Mouse (Mus musculus) gastrocnemius, adult 2 months (tissue): ENCODE data around the gene Mrpl47. TPM values are rescaled to one million over a fixed set of nuclear protein-coding genes. Genes with fewer than 3 reads are reported as not detected.
"Not testable (repeated sequence)": the region's sequence is repeated elsewhere in the genome, so short reads cannot be mapped to it uniquely, and the experiment has no call there.

Experiments used
- DNase-seq: peaks from one replicate; pipeline ENCODE4 v3.0.0; 2022
- H3K27ac ChIP-seq: fragments of 200-600 bp; 2 replicates; pipeline ENCODE4 v1.8.1; 2022; ENCODE audit warnings: mild to moderate bottlenecking
- H3K4me3 ChIP-seq: fragments of 200-600 bp; 2 replicates; pipeline ENCODE4 v1.8.1; 2022; ENCODE audit warnings: mild to moderate bottlenecking, moderate library complexity
- CTCF ChIP-seq: fragments of 200-600 bp; IDR thresholded peaks from 2 replicates; pipeline ENCODE4 v1.8.1; 2022; ENCODE audit warnings: antibody characterized with exemption, mild to moderate bottlenecking, moderate library complexity
- intact Hi-C: fragments of 180-260 bp; cut with DNase I; formaldehyde crosslinking; loops from one replicate; pipeline ENCODE4 v1.15.1; 2025
- total RNA-seq, 2 experiments: library from RNA; stranded (reverse); gene quantifications; 2 replicates each; pipeline ENCODE4 v1.2.3; 2021

The Mrpl47 gene
- total RNA-seq, 2 experiments from 2014 or later, result 24.5 to 36.0 TPM

DNA sequence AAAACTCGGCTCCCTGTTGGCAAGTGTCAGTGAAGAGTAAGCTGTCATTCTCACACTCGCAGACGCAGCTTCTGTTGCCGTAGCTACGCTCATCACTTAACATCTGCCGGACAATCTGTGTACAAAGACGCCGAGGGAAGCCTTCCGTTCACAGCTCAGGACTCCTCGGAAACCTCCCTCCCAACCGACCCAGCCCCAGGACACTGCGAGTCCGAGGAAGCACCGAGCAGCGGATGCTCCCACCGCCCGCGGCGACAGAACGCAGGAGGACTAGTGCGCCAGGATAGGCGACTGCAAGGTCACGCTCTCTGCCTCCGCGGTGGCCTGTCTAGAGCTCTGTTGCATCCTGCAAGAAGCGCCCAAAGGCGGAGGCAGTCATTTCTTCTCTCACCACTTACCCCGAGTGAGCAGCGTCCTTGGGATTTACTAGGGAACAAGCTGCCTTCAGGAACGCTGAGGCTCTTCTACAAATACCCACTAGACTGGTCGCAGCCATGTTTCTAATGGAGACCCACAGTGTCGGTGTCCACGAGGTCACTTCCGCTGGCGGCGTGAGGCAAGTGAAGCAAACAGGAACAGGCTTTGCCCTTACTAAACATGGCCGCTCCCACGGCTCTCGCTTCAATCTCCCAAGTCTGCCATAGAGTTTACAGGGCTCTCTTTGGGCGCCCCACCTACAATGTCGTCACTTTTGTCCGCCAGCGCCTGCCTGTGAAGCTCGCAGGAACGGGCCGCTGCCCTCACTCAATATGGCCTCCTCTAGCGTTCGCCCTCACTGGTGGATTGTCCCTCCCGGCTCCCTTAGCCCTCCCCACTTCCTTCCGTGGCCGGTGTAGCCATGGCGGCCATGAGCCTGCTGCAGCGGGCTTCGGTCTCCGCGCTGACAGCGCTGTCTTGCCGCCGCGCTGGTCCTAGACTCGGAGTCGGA is 897 bp downstream of the Mrpl47 start, which contains the start of gene Ndufb5:
TSS of gene Ndufb5 (plus strand) at position 747 of the 928 bp plus-strand sequence.
- peak; percentile 98 for DNase-seq
- intact Hi-C loops, result loop anchor here (2.0 to 5.0 kb wide), 2 partner anchors 28 to 156 kb away; no protein-coding TSS in a partner anchor
- Histone ChIP-seq H3K27ac (peak within 1 kb of the TSS; percentile 98), H3K4me3 (peak within 1 kb of the TSS; percentile 99)
- no peak for TF ChIP-seq CTCF

DNA sequence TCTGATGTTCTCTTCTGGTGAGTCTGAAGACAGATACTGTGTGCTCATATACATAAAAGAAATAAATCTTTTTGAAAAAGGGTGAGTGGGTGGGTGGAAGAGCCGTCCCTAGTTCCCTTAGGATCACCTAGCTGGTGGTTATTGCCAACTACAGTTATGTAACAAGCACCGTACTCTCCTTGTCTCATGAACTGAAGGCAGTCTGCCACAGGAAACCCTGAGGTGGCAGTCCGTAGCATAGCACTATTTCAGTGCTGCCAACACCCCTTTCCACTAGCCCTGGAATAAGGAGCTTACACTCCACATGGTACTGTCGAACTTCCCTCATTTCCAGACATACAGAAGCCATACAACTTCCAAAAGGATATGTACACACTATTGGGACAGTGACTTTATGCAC is 9.5 kb downstream of the Mrpl47 start:
- intact Hi-C loops, result no loop called here
- TF ChIP-seq CTCF, result no peak

DNA sequence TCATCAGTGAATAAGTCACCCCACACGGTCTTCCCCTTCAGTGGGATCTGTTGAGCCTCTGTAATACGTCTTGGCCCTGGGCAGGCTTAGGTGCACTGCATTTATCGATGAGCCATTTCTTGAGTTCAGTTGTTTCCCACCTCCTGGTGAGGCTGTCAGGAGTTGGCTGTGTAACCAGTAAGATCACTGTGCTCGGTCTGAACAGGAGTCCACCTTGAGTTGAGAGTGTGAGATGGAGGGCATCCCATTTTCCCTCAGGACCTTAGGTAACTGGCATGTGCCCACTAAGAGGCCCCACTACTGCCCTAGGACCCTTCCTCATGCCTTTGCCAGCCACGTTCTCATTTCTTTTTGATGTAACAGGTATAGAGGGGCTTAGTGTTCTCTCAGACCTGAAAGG is 11.5 kb downstream of the Mrpl47 start:
- intact Hi-C loops, result no loop called here
- no peak overlapping the region for H3K4me3 ChIP-seq
- no peak for DNase-seq

More for the DNA sequence above, 9.5 kb downstream of the Mrpl47 start:
- no peak for DNase-seq
- H3K4me3 ChIP-seq, result no peak overlapping the region
- no peak overlapping the region for H3K27ac ChIP-seq

DNA sequence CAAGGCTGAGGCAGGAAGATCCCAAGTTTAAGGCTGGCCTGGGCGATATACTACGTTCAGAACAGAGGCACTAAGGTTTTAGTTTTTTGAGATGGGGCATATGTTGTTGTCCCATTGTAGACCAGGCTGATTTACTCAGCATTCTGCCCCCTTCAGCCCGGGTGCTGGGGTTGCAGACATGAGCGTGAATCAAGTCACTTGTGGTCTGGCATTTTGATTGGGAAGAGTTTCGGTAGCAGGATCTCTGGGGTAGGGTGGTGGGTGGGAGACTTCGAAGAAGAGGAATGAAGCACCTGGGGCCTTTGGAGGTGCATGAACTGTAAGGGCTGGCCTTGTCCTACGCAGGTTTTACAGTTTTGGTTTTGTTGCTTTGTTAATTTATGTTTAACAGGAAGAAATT is 13.2 kb downstream of the Mrpl47 start:
- intact Hi-C loops, result no loop called here
- no peak for TF ChIP-seq CTCF
- H3K27ac ChIP-seq, result no peak overlapping the region
- H3K4me3 ChIP-seq, result no peak overlapping the region
- no peak for DNase-seq

More for the DNA sequence above, 11.5 kb downstream of the Mrpl47 start:
- no peak overlapping the region for H3K27ac ChIP-seq
- no peak for TF ChIP-seq CTCF

DNA sequence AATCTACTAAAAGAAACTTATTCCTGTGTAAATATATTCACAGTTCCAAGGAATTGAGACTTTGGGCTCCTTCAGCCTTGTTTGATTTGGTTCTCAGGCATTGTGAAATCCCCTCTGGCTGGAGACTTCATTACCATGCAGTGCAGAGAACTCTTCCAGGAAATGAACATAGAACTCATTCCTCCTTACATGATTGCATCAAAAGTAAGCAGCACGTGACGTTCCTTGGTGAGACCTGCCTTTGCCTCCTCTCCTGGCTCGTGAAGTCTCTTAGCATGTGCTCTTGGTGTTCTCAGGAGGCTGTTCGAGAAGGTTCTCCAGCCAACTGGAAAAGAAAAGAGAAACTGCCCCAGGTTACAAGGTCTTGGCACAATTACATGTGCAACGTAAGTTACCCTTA is 19.1 kb downstream of the Mrpl47 start:
- no peak for DNase-seq
- intact Hi-C loops, result no loop called here
- Histone ChIP-seq H3K4me3 (no peak overlapping the region), H3K27ac (no peak overlapping the region)
- TF ChIP-seq CTCF, result no peak

DNA sequence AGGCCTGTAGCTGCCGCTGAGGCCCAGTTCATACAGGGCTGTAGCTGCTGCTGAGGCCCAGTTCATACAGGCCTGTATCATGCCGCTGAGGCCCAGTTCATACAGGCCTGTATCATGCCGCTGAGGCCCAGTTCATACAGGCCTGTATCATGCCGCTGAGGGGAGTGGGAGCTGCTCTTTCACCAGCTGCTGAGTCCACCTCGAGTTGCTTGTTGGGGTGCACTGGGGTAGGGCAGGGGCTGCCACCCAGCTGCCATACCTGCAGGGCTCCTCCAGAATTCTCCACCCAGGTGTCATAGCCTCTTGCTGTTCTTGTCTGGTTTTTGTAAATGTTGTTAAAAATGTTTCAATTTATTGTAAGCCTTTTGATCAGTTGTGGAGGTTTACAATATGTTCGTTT is 20.0 kb downstream of the Mrpl47 start:
- DNase-seq, intact Hi-C loops, H3K4me3 ChIP-seq, H3K27ac ChIP-seq: not testable (repeated sequence)

DNA sequence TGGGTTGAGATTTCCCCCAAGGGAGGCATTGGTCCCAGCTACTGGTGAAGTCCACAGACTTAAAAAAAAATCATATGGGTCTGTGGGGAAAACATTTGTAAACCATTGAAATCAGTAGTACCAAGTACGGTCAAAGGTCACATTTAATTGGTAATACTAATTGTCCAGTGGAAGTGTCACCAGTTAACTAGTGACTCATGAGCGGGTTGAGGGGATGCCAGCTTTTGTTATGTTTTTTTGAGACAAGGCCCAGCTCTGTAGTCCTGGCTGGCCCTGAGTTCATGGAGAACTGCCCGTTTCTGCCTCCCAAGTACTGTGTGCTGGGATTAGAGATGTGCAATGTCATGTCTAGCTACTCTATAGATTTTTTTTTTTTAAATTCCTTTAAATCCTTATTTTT is 23.7 kb downstream of the Mrpl47 start:
- no peak for TF ChIP-seq CTCF
- no peak for DNase-seq
- Histone ChIP-seq H3K27ac (no peak overlapping the region), H3K4me3 (no peak overlapping the region)
- intact Hi-C loops, result no loop called here

DNA sequence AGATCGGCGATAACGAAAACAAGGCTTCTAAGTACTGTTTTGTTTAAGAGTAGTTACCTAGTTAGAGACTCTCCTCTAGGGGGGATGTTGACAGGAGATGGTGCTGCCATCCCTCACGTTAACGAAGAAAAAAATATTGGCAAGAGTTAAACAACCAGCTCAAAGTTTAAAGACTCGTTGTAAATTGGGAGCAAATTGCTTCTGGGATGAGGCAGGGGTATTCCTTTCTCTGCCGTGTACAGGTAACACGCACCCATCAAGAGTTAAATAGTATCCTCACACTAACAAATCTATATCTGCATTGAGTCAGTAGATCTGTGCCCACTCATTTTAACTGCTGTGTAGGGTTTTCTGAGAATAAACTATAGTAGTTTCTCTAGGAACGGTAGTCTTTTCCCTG is 28.0 kb downstream of the Mrpl47 start:
- intact Hi-C loops, result loop anchor here (2.0 kb wide), 2 partner anchors 27 to 181 kb away; partner anchors contain the start of genes Mfn1, Mrpl47 and Ndufb5
- no peak for TF ChIP-seq CTCF

DNA sequence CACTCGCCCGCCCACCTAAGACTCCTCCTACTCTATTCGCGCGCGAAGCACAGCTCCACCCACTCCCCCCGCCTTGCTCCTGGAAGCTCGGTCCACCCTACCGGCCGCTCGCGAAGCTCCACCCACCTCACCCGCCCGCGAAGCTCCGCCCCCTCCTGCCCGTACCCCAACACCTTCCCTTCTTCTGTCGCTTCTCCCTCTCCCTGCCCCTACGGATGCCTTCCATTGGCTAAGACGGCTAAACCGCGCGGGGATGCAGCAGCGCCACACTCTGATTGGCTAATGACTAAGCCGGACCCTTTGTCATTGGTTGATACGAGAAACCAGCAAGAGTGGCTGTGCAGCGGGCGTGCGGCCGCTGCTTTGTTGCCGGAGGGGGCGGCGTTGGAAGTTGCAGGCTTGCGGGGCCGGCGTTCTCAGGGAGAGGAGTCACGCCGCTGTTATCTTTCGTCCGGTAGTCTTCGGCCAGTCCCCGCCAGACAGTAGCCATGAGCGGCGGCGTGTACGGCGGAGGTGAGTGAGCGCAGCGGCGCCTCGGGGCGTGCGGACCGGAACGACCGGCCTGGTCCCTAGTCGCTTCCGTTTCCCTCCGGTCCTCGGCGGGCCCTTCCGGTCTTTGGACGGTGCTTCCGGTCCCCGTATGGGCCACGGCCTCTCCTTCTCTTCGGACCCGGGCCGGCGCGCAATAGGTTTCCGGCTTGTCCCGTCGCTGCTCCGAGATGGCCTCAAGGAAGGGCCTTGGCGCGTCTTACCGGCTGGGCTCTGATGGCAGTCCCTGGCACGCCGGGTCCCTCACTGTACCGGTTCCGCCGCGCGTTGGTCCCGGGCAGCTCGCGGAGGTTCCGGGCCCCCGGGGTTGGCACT is 28.8 kb downstream of the Mrpl47 start:
- DNase-seq, result peak; percentile 99
- TF ChIP-seq CTCF, result no peak
- peak overlapping the region; percentile 95 for H3K27ac ChIP-seq
- H3K4me3 ChIP-seq, result peak overlapping the region; percentile 91
- intact Hi-C loops, result loop anchor here (2.0 kb wide), 2 partner anchors 28 to 180 kb away; partner anchors contain the start of genes Mfn1, Mrpl47 and Ndufb5

More for the DNA sequence above, 28.0 kb downstream of the Mrpl47 start:
- DNase-seq, result no peak
- H3K27ac ChIP-seq, result peak overlapping the region; percentile 95
- H3K4me3 ChIP-seq, result peak overlapping the region; percentile 91

DNA sequence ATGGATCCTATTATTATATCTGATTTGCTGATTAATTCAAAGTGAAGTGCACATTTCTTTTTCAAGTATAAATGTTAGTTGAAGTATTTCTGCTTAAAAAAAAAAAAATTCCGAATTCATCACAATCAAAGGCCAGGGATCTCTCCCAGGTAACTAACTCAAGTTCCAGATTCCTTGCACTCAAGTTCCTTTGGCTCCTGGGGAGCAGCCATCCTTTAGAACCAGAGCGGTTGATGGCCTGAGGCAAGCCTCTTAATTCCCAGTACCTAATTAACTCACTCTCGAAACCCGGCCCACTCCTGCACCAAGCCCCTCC is 29.4 kb downstream of the Mrpl47 start:
- no peak for TF ChIP-seq CTCF
- Histone ChIP-seq H3K27ac (peak overlapping the region; percentile 95), H3K4me3 (peak overlapping the region; percentile 91)
- no peak for DNase-seq
- intact Hi-C loops, result loop anchor here (2.0 kb wide), 2 partner anchors 29 to 179 kb away; partner anchors contain the start of genes Mfn1, Mrpl47 and Ndufb5

DNA sequence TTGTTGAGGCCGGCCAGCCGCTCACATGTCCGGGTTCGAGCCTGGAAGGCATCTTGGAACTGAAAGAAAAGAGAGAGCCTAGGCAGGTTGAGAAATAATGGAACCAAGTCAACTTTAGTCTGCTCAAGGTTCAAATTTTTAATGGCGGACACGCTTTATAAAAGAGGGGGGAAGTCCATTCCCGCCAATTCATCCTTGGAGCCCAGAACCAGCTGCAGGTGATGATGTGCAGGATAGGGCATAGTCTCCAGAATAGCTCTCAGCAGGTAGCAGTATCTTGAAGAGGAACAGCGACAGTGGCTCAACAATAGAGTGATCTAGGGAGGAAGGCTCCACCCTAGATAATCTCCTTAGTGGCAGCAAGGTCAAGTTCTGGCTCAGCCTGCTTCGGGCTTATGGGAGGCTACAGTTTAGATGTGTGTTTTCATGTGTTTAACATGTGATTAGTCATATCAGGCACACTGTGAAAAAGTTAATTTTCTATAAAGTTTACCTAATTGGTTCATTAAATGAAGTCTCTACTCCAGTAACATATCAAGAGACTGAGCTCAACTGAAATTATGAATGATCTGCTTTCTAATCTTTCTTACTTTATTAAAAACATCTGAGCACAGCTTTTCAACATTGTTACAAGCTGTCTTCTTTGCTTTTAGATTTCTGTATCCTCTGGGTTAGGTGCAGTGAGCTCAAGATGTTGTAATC is 31.6 kb downstream of the Mrpl47 start, which contains the start of gene Actl6a:
TSS of gene Actl6a (plus strand) at position 652 of the 702 bp plus-strand sequence.
- H3K27ac ChIP-seq, intact Hi-C loops, DNase-seq, H3K4me3 ChIP-seq: not testable (repeated sequence)

DNA sequence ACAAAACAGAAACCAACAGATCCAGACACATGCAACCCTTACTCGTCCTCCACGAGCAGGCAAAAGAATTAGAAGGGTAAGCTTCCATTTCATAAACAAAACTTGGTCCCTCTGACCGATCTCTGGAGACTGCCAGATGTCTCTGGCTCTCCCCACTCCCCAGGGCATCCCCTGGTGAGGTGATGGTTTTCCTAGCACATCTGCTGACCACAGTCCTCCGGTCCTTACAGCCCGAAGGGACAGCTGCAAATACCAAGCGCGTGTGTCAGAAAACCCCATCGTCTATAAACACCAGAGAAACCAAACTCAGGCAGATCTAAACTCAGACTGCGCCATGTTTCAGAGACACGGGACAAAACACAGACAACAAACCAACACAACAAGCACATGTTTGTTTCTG is 32.8 kb downstream of the Mrpl47 start:
- H3K4me3 ChIP-seq, H3K27ac ChIP-seq, intact Hi-C loops: not testable (repeated sequence)
- peak; percentile 26 for DNase-seq
